23 mouse cellular contexts compared by ENCODE assay signal in genomic region chr11:50081365-50082190, GRCm38 (mm10).
"Had no signal": no experiment of that assay in that cellular context is flagged by ENCODE, and none has a peak within 500 bp of the region (broad histone marks: within the 10 kb centered on the region; RNA-seq: fewer than 3 reads in every experiment).

No protein-coding gene starts in this region.

- H3K9me3 ChIP-seq: heart, embryonic 10.5 days; heart, embryonic 13.5 days; heart, embryonic 15.5 days; hindbrain, embryonic 13.5 days; hindbrain, embryonic 15.5 days; kidney, embryonic 15.5 days; limb, embryonic 13.5 days; limb, embryonic 15.5 days; liver, embryonic 12.5 days had no signal

- ATAC-seq: intestine, embryonic 16.5 days; liver, embryonic 12.5 days had no signal

- H3K9ac ChIP-seq: heart, embryonic 13.5 days; heart, embryonic 15.5 days; hindbrain, embryonic 13.5 days; hindbrain, embryonic 15.5 days; kidney, embryonic 15.5 days; limb, embryonic 13.5 days; limb, embryonic 15.5 days; liver, embryonic 12.5 days had no signal

- H3K4me1 ChIP-seq: heart, embryonic 10.5 days; heart, embryonic 13.5 days; heart, embryonic 15.5 days; hindbrain, embryonic 15.5 days; kidney, embryonic 15.5 days; limb, embryonic 13.5 days; limb, embryonic 15.5 days; liver, embryonic 12.5 days had no signal

- H3K27ac ChIP-seq: heart, adult 2 months; heart, embryonic 10.5 days; heart, embryonic 13.5 days; heart, embryonic 15.5 days; hindbrain, embryonic 13.5 days; hindbrain, embryonic 15.5 days; kidney, embryonic 15.5 days; kidney, postnatal 0 days; limb, embryonic 13.5 days; limb, embryonic 15.5 days; liver, embryonic 12.5 days had no signal

- H3K4me2 ChIP-seq: heart, embryonic 13.5 days; heart, embryonic 15.5 days; hindbrain, embryonic 13.5 days; hindbrain, embryonic 15.5 days; kidney, embryonic 15.5 days; limb, embryonic 13.5 days; limb, embryonic 15.5 days; liver, embryonic 12.5 days had no signal

- H3K27me3 ChIP-seq: heart, embryonic 13.5 days; heart, embryonic 15.5 days; hindbrain, embryonic 13.5 days; hindbrain, embryonic 15.5 days; kidney, embryonic 15.5 days; limb, embryonic 13.5 days; limb, embryonic 15.5 days; liver, embryonic 12.5 days had no signal

- DNase-seq: gastrocnemius, postnatal 25 days; heart, adult 2 months; heart, postnatal 14 days; heart, postnatal 36 days; kidney, adult 11 months; kidney, adult 2 months; kidney, adult 9 months; kidney, postnatal 14 days; kidney, postnatal 36 days; layer of hippocampus, adult 9-11 months; layer of hippocampus, postnatal 36 days; left cerebral cortex, postnatal 4 days had no signal

- H3K4me3 ChIP-seq: heart, adult 2 months; heart, embryonic 10.5 days; heart, embryonic 13.5 days; heart, embryonic 15.5 days; hindbrain, embryonic 13.5 days; hindbrain, embryonic 15.5 days; kidney, embryonic 15.5 days; limb, embryonic 13.5 days; limb, embryonic 15.5 days; liver, embryonic 12.5 days had no signal
